Mouse (Mus musculus) hematopoietic multipotent progenitor cell, adult 10-12 weeks (in vitro differentiated cells): ENCODE measurements around the gene Ccdc78. TPM values are rescaled to one million over a fixed set of nuclear protein-coding genes. Genes with fewer than 3 reads are reported as not detected.

ENCODE experiments used
- polyA plus RNA-seq: library from polyadenylated mRNA; stranded (reverse); fragments of >175 nt; gene quantifications from 2 replicates; pipeline ENCODE4 v1.2.3, GENCODE M21; 2012; ENCODE audit warnings: low replicate concordance

The Ccdc78 gene
- polyA plus RNA-seq: not detected in 2 replicates

DNA sequence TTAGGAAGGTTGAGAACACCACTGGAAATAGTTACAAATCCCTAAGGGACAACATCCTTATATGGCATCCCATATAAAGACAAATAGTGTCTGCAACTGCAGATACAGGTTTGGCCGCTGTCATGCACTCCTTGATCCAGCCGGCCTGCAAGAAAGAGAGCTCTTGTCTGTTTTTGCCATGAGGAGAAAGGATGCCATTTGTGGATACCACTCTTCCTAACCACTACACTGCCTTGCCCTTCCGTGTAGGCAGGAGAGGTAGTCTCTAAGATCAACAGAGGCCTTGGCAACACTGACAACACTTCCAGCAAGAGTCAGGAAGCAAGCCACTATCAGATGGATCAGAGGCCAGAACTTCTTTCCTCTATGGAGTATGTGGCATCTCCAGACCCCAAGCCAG is at the start of gene Ccdc78:
Gene Ccdc78 (plus strand): TSS at position 301 of the 400 bp plus-strand sequence.

DNA sequence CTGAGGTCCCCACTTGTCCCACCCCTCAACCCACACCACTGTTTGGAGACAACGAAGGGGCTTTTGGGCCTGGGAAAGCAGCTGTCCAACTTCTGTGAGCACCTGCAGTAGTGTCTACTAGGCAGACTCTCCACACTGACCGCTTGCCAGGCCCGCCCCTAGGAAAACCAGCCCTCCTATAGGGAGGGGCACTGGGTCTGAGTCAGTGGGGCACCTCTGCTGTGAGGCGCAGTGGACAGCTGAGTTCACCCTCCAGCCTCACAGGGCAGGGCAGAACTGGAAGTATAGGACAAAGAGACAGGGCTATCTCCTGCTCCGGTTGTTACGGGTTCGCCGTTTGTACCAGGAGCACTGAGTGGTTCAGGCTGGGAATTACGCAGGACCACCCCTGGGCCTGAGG is 32.1 kb upstream of the Ccdc78 start, which contains the start of gene Msln:
Gene Msln (minus strand): TSS at position 138 of the 400 bp plus-strand sequence.

DNA sequence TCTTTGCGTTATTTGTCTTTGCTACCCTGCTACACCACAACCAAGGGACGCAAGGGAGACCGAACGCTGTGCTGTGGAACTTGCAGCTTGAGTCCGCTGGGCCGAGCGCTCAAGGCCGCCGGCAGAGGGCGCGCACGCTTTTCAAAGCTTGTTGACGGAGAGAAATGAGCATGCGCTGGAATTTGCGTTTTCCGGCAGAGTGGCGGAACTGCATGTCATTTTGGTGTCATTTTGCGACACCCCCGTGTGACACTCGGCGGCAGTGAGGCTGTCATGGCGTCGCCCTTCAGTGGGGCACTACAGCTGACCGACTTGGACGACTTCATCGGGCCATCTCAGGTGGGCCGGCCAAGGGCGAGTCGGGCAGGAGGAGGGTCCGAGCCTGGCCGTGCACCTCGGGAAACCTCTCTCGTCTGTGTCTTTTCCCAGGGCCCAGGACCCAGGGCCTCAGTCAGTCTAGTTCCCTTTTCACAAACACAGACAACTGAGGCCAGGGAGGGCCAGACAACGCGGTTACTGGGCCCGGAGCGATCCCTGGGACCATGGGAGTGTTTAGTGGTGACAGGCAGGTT is 12.7 kb upstream of the Ccdc78 start, which contains the start of gene Narfl:
Gene Narfl (plus strand): TSS at position 228 of the 572 bp plus-strand sequence.

DNA sequence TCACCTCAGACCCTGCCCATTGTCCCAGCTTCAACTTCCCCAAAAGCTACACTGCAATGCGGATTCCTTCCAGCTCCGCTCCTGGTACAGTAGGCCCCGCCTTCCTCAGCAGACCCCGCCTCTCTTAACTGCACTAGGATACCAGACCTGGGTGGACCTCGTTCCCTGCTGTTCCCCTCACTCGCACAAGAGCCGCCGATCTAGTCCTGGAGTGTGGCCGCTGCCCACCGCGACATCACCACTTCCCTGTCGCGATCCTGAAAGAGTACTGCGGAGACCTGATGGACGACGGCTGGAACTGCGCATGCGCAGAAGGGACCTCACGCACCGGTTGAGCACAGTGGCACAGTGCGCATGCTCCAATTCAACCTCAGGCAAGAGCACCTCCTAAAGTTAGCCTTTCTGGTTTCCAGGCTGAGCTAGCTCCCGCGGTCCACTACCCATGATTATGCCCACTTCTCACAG is 1.1 kb upstream of the Ccdc78 start, which contains the start of gene Haghl:
Gene Haghl (minus strand): TSS at position 393 of the 465 bp plus-strand sequence.

DNA sequence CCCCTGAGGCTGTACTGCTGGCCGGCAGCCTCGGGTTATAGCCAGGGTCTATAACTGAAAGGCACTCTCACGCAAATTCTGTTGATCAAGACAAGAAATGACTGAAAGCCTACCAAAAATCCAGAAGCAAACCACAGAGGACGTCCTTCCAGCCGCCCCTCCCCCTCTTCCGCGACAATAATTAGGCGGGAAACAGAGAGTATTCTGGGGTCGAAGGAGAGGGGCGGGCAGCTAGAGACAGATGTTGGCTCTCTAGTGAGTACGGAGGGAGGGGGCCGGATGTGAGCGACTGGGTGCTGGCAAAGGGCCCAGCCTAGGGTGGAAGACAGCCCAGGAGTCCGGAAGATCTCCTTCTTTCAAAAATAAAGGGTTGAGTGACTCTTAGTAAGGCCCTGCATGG is 6.2 kb downstream of the Ccdc78 start, which contains the start of gene Fam173a:
Gene Fam173a (minus strand): TSS at position 287 of the 400 bp plus-strand sequence.

DNA sequence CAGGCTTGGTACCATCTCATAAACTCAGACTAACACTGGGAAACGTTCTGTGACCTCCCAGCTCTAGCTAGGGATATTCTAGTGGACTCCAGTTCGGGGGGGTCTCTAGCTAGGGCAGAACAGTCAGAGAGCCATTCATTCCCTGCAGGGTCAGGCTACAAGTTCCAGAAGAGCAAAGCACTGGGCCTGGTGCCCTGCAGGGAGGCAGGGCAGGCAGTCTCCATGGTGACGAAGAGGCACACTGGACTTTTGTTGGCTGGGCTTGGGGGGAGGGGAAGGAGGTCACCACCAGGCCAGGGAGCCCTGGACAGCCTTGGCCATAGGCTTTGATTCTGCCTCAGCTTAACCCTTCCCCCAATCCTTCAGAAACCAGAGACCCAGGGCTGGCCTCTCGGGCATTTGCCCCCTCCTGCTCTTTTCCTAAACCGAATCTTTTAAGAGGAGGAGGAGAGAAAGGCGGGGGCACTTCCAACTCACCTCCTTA is 9.3 kb downstream of the Ccdc78 start, which contains the start of gene AC134908.4:
Gene AC134908.4 (minus strand): TSS at position 51 of the 484 bp plus-strand sequence.

DNA sequence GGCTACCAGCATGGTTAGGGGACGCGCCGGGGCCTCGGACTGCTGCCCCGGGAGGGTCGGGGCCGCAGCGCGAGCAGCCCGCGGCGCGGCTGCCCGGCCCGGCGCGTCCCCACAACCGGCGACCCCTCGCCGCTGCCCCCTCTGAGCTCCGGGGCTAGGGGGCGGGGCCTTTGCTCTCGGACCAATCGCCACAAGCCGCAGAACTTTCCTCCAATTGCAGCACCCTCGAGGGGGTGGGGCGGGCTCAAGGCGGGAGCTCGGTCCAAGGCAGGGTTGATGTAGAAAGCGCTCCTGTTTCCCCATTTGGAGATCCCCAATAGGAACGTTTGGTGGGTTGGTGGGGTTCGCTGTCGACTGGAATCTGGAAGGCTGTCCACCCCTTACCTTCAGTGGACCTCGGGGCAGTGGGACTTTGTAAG is 10.6 kb downstream of the Ccdc78 start, which contains the start of gene Metrn:
Gene Metrn (minus strand): TSS at position 186 of the 419 bp plus-strand sequence.

DNA sequence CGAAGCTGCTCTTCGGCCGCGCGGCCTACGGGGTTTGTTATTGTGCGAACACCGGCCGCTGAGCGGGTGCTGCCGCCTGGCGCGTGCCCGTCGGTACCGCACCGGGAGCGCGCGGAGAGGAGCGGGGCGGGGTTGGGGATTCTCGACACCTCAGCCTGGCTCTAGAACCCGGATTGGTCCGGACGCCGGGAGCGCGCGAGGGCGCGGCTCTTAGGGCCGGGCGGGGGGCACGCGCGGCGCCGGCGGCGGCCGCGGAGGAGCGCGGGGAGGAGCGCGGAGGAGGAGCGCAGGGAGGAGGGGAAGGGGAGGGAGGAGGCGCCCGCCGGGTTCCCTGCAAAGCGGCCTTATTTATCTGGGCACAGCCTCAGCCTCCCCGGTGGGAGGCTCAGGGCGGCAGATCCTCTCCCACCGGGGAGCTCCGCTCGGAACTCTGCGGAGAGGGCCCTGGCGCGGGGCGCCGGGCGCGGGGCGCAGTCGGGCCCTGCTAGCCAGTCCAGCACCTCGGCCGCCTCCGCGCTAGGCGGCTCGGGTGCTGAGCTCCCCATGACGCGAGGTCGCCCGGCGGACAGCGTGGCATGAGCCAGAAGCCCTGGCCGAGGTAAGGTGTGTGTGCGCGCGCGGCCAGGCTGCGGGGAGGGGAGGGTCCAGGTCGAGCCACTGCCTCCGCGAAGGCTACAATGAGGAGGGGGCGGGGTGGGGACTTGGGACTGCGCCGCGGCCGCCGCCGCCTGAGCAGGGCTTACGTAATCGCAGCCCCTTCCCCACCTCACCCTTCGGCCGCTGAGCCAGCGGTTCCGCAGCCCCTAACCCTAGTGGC is 22.6 kb downstream of the Ccdc78 start, which contains the start of gene Fbxl16:
Gene Fbxl16 (plus strand): TSS at position 297 of the 817 bp plus-strand sequence.

DNA sequence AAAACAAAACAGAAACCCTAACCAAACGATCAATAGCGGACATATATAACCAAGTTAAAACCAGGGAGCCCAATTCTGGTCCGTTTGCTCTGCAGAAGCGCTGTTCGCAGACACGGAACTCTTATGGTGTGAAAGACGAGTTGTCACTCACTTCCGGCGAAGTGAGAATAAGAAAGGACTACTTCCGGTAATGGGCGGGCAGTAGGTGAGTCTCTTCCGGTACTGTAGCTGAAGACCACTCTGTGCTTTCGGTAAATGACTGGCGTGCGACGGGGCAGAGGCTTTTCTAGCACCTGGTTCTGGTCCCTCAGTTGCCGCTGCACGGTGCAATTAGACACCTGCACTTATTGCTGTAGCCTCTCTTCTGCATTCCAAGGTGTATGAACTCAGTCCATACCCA is 37.1 kb downstream of the Ccdc78 start, which contains the start of gene Wdr24:
Gene Wdr24 (plus strand): TSS at position 176 of the 400 bp plus-strand sequence.

DNA sequence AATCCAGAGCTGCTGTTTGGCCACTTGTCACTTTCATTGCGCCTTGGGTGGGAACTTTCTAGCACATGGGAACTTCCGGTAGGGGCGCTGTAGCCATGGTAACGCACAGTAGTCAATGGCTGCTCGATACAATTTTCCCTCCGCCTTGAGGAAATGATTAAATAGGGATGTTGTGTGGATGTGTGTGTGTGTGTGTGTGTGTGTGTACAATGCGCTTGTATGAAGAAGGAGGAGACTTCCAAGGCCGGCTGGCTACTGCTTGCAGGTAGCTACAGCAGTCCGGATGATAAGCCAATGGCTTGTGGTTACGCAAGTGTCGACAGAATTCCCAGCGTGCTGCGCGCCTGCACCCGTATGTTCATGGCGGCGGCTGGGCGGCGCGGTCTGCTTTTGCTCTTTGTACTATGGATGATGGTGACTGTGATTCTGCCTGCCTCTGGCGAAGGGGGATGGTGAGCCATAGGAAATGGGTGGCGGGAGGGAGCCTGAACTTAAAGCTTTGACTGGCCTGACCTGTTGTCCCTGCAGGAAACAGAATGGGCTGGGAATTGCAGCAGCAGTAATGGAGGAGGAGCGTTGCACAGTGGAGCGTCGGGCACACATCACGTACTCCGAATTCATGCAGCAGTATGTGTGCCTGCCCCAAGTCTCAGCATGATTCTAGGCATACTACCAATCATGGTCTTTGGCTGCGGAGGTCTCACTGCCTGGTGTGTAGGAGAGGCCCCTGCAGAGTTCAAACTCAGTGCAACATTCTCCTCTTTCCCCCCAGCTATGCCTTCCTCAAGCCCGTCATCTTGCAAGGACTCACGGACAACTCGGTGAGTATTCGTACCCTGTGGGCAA is 42.6 kb downstream of the Ccdc78 start, which contains the start of gene Jmjd8:
Gene Jmjd8 (plus strand): TSS at position 156 of the 846 bp plus-strand sequence.

DNA sequence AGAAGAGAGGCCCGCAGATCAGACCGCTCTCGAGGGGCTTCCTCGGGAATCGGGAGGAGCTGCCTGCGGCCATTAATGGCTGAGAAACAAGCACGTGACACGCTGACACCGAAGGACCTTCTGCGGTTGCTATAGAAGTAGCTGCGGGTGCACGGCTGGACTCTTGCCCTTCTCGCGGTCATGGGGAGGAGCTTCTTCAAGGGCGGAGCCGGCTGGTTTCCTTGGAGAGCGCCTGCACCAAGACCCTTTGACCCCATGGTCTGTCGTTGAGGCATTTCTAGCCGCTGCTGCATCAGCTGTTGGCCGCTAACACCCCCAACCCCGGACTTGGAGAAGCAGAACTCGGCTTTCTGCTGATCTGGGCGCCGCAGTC is 46.9 kb downstream of the Ccdc78 start, which contains the start of gene Stub1:
Gene Stub1 (minus strand): TSS at position 114 of the 373 bp plus-strand sequence.

DNA sequence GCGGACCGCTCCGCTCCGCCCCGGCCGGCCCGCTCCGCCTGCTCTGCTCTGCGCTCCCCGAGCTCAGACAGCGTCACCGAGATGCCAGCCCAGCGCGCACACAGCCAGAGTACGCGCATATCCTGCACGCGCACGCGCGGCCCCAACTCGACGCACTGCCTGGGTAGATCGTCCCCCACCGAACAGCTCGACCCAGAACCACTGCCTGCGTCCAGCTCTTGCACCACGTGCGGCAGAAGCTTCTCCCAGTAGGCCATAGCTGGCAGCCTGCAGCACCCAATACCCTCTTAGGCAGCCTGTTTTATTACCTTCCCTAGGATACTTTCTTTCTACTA is 50.7 kb downstream of the Ccdc78 start, which contains the start of gene Rhbdl1:
Gene Rhbdl1 (minus strand): TSS at position 220 of the 335 bp plus-strand sequence.

Other genes with a start within 250 kb of the Ccdc78 start
- gene Sox8, start 215.9 kb upstream of the Ccdc78 start, polyA plus RNA-seq: 0.10 and 0.16 TPM in 2 replicates
- gene Lmf1, start 207.5 kb upstream of the Ccdc78 start, polyA plus RNA-seq: 18.7 and 20.7 TPM in 2 replicates
- not detected in 2 replicates for gene Gng13, start 69.4 kb upstream of the Ccdc78 start, polyA plus RNA-seq
- gene Chtf18, start 59.2 kb upstream of the Ccdc78 start, polyA plus RNA-seq: 13.6 and 24.2 TPM in 2 replicates
- 26.6 and 48.2 TPM in 2 replicates for gene Rpusd1, start 58.9 kb upstream of the Ccdc78 start, polyA plus RNA-seq
- gene Mslnl, start 50.5 kb upstream of the Ccdc78 start, polyA plus RNA-seq: not detected in 2 replicates
- gene Msln, start 32.2 kb upstream of the Ccdc78 start, polyA plus RNA-seq: 0.06 TPM in 1 of 2 replicates, not detected in the other
- 16.2 and 23.3 TPM in 2 replicates for gene Narfl, start 12.8 kb upstream of the Ccdc78 start, polyA plus RNA-seq
- gene Haghl, start 907 bp upstream of the Ccdc78 start, polyA plus RNA-seq: 34.3 and 35.1 TPM in 2 replicates
- 23.5 and 44.0 TPM in 2 replicates for gene Fam173a, start 6.3 kb downstream of the Ccdc78 start, polyA plus RNA-seq
- gene AC134908.4, start 9.1 kb downstream of the Ccdc78 start, polyA plus RNA-seq: not detected in 2 replicates
- 51.5 and 71.8 TPM in 2 replicates for gene Metrn, start 10.6 kb downstream of the Ccdc78 start, polyA plus RNA-seq
- 0.73 and 0.79 TPM in 2 replicates for gene Fbxl16, start 22.5 kb downstream of the Ccdc78 start, polyA plus RNA-seq
- 3.5 and 10.2 TPM in 2 replicates for gene Wdr24, start 37.0 kb downstream of the Ccdc78 start, polyA plus RNA-seq
- 7.2 and 7.4 TPM in 2 replicates for gene Jmjd8, start 42.3 kb downstream of the Ccdc78 start, polyA plus RNA-seq
- gene Stub1, start 46.8 kb downstream of the Ccdc78 start, polyA plus RNA-seq: 69.3 and 104 TPM in 2 replicates
- gene Rhbdl1, start 50.7 kb downstream of the Ccdc78 start, polyA plus RNA-seq: 2.5 and 3.8 TPM in 2 replicates
- 10.5 and 16.1 TPM in 2 replicates for gene Gm20683, start 55.2 kb downstream of the Ccdc78 start, polyA plus RNA-seq
- gene Rhot2, start 58.3 kb downstream of the Ccdc78 start, polyA plus RNA-seq: 159 and 168 TPM in 2 replicates
- gene Wdr90, start 74.9 kb downstream of the Ccdc78 start, polyA plus RNA-seq: 8.8 and 9.7 TPM in 2 replicates
- 23.1 and 35.5 TPM in 2 replicates for gene Mcrip2, start 82.2 kb downstream of the Ccdc78 start, polyA plus RNA-seq
- 39.0 and 56.9 TPM in 2 replicates for gene Mettl26, start 88.5 kb downstream of the Ccdc78 start, polyA plus RNA-seq
- gene Wfikkn1, start 94.3 kb downstream of the Ccdc78 start, polyA plus RNA-seq: 0.97 and 2.3 TPM in 2 replicates
- gene Rab40c, start 133.1 kb downstream of the Ccdc78 start, polyA plus RNA-seq: 16.9 and 27.8 TPM in 2 replicates
- gene Pigq, start 158.4 kb downstream of the Ccdc78 start, polyA plus RNA-seq: 98.3 and 349 TPM in 2 replicates
- gene Nhlrc4, start 158.4 kb downstream of the Ccdc78 start, polyA plus RNA-seq: 5.3 TPM in 1 of 2 replicates, not detected in the other
- 0.05 TPM in 1 of 2 replicates, not detected in the other for gene A930017K11Rik, start 166.0 kb downstream of the Ccdc78 start, polyA plus RNA-seq
- 61.6 and 119 TPM in 2 replicates for gene Capn15, start 199.2 kb downstream of the Ccdc78 start, polyA plus RNA-seq